Mouse (Mus musculus) midbrain, embryonic 14.5 days (tissue): ENCODE measurements around the gene Syngr4. TPM values are rescaled to one million over a fixed set of nuclear protein-coding genes. Genes with fewer than 3 reads are reported as not detected.
A peak's percentile ranks its signal among the peaks of the same experiment; 100 is the strongest.

Experiments used
- ATAC-seq: fragments of 200-750 bp; cut with Nextera tagmentation; 2 replicates; pipeline ENCODE4 v1.8.0; 2017; ENCODE audit warnings: moderate number of reproducible peaks, moderate library complexity; ENCODE audit not compliant: low FRiP score, low TSS enrichment
- DNase-seq: peaks from one replicate; pipeline ENCODE4 v3.0.0-alpha.2; 2015
- H3K27ac ChIP-seq: fragments of 300-500 bp; sonication (generic); replicated peaks from 2 replicates; pipeline ENCODE4 v1.5.1; 2014; ENCODE audit warnings: mild to moderate bottlenecking, low read depth, low read length, moderate library complexity
- H3K27me3 ChIP-seq: fragments of 300-500 bp; sonication (generic); 2 replicates; pipeline ENCODE4 v1.6.1; 2014; ENCODE audit warnings: low read length, control low read depth, mixed read lengths; ENCODE audit not compliant: control insufficient read depth, insufficient read depth
- H3K36me3 ChIP-seq: fragments of 300-500 bp; sonication (generic); 2 replicates; pipeline ENCODE4 v1.6.1; 2014; ENCODE audit warnings: low read length, control low read depth; ENCODE audit not compliant: control insufficient read depth, insufficient read depth
- H3K4me1 ChIP-seq: fragments of 300-500 bp; sonication (generic); 2 replicates; pipeline ENCODE4 v1.6.1; 2014; ENCODE audit warnings: mild to moderate bottlenecking, antibody characterized with exemption, low read length, control low read depth; ENCODE audit not compliant: control insufficient read depth, insufficient read depth
- H3K4me2 ChIP-seq: fragments of 300-500 bp; sonication (generic); 2 replicates; pipeline ENCODE4 v1.6.1; 2014; ENCODE audit warnings: mild to moderate bottlenecking, low read length, moderate library complexity
- H3K4me3 ChIP-seq: fragments of 300-500 bp; sonication (generic); replicated peaks from 2 replicates; pipeline ENCODE4 v1.5.1; 2014; ENCODE audit warnings: low read depth, low read length
- H3K9ac ChIP-seq: fragments of 300-500 bp; sonication (generic); replicated peaks from 2 replicates; pipeline ENCODE4 v1.6.1; 2014; ENCODE audit warnings: mild to moderate bottlenecking, low read length, moderate library complexity
- H3K9me3 ChIP-seq: fragments of 300-500 bp; sonication (generic); 2 replicates; pipeline ENCODE4 v1.6.1; 2016; ENCODE audit warnings: low read length, control low read depth, mixed read lengths; ENCODE audit not compliant: control insufficient read depth
- WGBS: fragments of 180-500 bp; shearing (Covaris S2); extraction: QIAGEN DNeasy Blood & Tissue Kit; methylation state at CpG from one replicate; pipeline ENCODE4 v1.1.7; 2014; 5-methylcytosine and 5-hydroxymethylcytosine counted together
- polyA plus RNA-seq: library from polyadenylated mRNA; unstranded; fragments of >200 nt; fragmentation: Nextera tagmentation; extraction: Ambion mirVana; gene quantifications from 2 replicates; pipeline ENCODE4 v1.2.1, GENCODE M21; 2014

Syngr4 gene
- polyA plus RNA-seq, 1 experiment from 2014 or later = not detected

- H3K36me3 ChIP-seq = peaks cover 63% of the 10 kb centered on the region
- no peaks in the 10 kb centered on the region for H3K9me3 ChIP-seq
Observed at GRCm38 (mm10) chr7:45876895-45877294, 19.6 kb downstream of the Syngr4 start.

GRCm38 (mm10) chr7:45873061-45873947 lies 23.2 kb downstream of the Syngr4 start:
- H3K27ac ChIP-seq = peak overlapping the region; percentile 85
- no peaks in the 10 kb centered on the region for H3K27me3 ChIP-seq
- H3K4me2 ChIP-seq = peak overlapping the region; percentile 63
- peaks cover 35% of the 10 kb centered on the region for H3K36me3 ChIP-seq
- H3K4me3 ChIP-seq = peak overlapping the region; percentile 64
- peaks cover 40% of the 10 kb centered on the region for H3K4me1 ChIP-seq
- WGBS = 2% methylated on average over 28 of the region's 28 CpGs
- H3K9me3 ChIP-seq = no peaks in the 10 kb centered on the region
- H3K9ac ChIP-seq = peak overlapping the region; percentile 91
- ATAC-seq (peak; percentile 49), DNase-seq (peak; percentile 77)

More at GRCm38 (mm10) chr7:45876895-45877294, 19.6 kb downstream of the Syngr4 start:
- H3K4me3 ChIP-seq = no peak overlapping the region
- DNase-seq = no peak
- H3K9ac ChIP-seq = no peak overlapping the region
- peaks cover 11% of the 10 kb centered on the region for H3K4me1 ChIP-seq
- WGBS = 94% methylated on average over 7 of the region's 7 CpGs
- H3K27me3 ChIP-seq = no peaks in the 10 kb centered on the region
- H3K27ac ChIP-seq = no peak overlapping the region
- H3K4me2 ChIP-seq = no peak overlapping the region
- ATAC-seq = no peak

- ATAC-seq (peak; percentile 67), DNase-seq (peak; percentile 96)
- under 1% methylated on average over 18 of the region's 18 CpGs for WGBS
- Histone ChIP-seq H3K4me1 (peaks cover 47% of the 10 kb centered on the region), H3K9me3 (no peaks in the 10 kb centered on the region), H3K27me3 (no peaks in the 10 kb centered on the region), H3K36me3 (peaks cover 31% of the 10 kb centered on the region), H3K4me2 (peak within 1 kb of the TSS; percentile 63), H3K4me3 (peak within 1 kb of the TSS; percentile 64), H3K9ac (peak within 1 kb of the TSS; percentile 91), H3K27ac (peak within 1 kb of the TSS; percentile 85)
Observed at GRCm38 (mm10) chr7:45872624-45873023, 23.9 kb downstream of the Syngr4 start, which contains the start of gene Kdelr1. TSS of gene Kdelr1 (plus strand) at chr7:45872772.

- peaks cover 10% of the 10 kb centered on the region for H3K36me3 ChIP-seq
- H3K27me3 ChIP-seq = no peaks in the 10 kb centered on the region
- H3K4me1 ChIP-seq = peaks cover 50% of the 10 kb centered on the region
- no peaks in the 10 kb centered on the region for H3K9me3 ChIP-seq
- peak overlapping the region; percentile 75 for H3K4me2 ChIP-seq
- WGBS = 2% methylated on average over 30 of the region's 30 CpGs
- ATAC-seq (no peak), DNase-seq (peak; percentile 69)
- H3K4me3 ChIP-seq = peak overlapping the region; percentile 44
- peak overlapping the region; percentile 60 for H3K27ac ChIP-seq
- peak overlapping the region; percentile 68 for H3K9ac ChIP-seq
Observed at GRCm38 (mm10) chr7:45870282-45871058, 26.0 kb downstream of the Syngr4 start.

- Histone ChIP-seq H3K27me3 (no peaks in the 10 kb centered on the region), H3K27ac (0 out of 2 replicates have a peak overlapping the region, but pooled peaks have one; percentile 5), H3K4me3 (peak overlapping the region; percentile 44), H3K4me2 (peak overlapping the region; percentile 75), H3K4me1 (peaks cover 50% of the 10 kb centered on the region), H3K9ac (peak overlapping the region; percentile 68), H3K36me3 (peaks cover 3% of the 10 kb centered on the region; the same call in 1 of the 2 replicates), H3K9me3 (no peaks in the 10 kb centered on the region)
- ATAC-seq (no peak), DNase-seq (peak; percentile 36)
- WGBS = 2% methylated on average over 14 of the region's 14 CpGs
Observed at GRCm38 (mm10) chr7:45869787-45870186, 26.7 kb downstream of the Syngr4 start.

- Histone ChIP-seq H3K27me3 (no peaks in the 10 kb centered on the region), H3K4me1 (peaks cover 46% of the 10 kb centered on the region), H3K9me3 (no peaks in the 10 kb centered on the region), H3K27ac (no peak overlapping the region), H3K4me3 (peak overlapping the region; percentile 44), H3K9ac (peak overlapping the region; percentile 68), H3K36me3 (no peaks in the 10 kb centered on the region), H3K4me2 (peak overlapping the region; percentile 75)
- no peak for ATAC-seq
- 17% methylated on average over 8 of the region's 8 CpGs for WGBS
- DNase-seq = peak; percentile 49
Observed at GRCm38 (mm10) chr7:45869107-45869670, 27.3 kb downstream of the Syngr4 start.

- H3K27ac ChIP-seq = no peak overlapping the region
Observed at GRCm38 (mm10) chr7:45867871-45868270, 28.6 kb downstream of the Syngr4 start.

More at GRCm38 (mm10) chr7:45867871-45868270, 28.6 kb downstream of the Syngr4 start:
- Histone ChIP-seq H3K27me3 (no peaks in the 10 kb centered on the region), H3K4me1 (peaks cover 39% of the 10 kb centered on the region), H3K4me3 (no peak overlapping the region), H3K36me3 (no peaks in the 10 kb centered on the region), H3K9me3 (no peaks in the 10 kb centered on the region), H3K4me2 (peak overlapping the region; percentile 75), H3K9ac (peak overlapping the region; percentile 74; the same call in 1 of the 2 replicates)
- ATAC-seq (no peak), DNase-seq (peak; percentile 53)
- WGBS = 0% methylated on average over 2 of the region's 2 CpGs
